Mouse (Mus musculus): Measurements from ENCODE around the gene Wdr62.

- TF ChIP-seq POLR2A (IDR thresholded peaks at IDR 0.05; ENCODE audit: borderline replicate concordance, low read depth, low read length) (no peak), CTCF (IDR thresholded peaks at IDR 0.05; ENCODE audit: low read depth, low read length) (no peak)
Observed at GRCm38 (mm10) chr7:30233387-30233786, 46.8 kb downstream of the Wdr62 start.

All from bone marrow macrophage, adult 2 months (primary cell).